Mouse (Mus musculus) erythroid progenitor cell, adult 5-6 weeks (primary cell): ENCODE data around the gene Anks1. TPM values are rescaled to one million over a fixed set of nuclear protein-coding genes. Genes with fewer than 3 reads are reported as not detected.

ENCODE experiments used
- ATAC-seq: replicated peaks from 2 replicates; pipeline ENCODE4 v1.8.0; 2016; ENCODE audit warnings: moderate number of reproducible peaks, mild to moderate bottlenecking, moderate TSS enrichment, inconsistent platforms; ENCODE audit not compliant: poor library complexity, low FRiP score, severe bottlenecking
- total RNA-seq, 2 experiments: library from RNA; stranded (forward) in 1 of 2; stranded (reverse) in 1 of 2; fragments of 150-400 nt in 1 of 2; fragments of 186-747, 209-891 nt in 1 of 2; gene quantifications; 2 replicates each; pipeline versions ENCODE4 v1.2.3 to v1.2.4; 2015 to 2017; ENCODE audit warnings: low replicate concordance in 2 of 2

The Anks1 gene
- total RNA-seq, 2 experiments from 2014 or later, result 3.8 to 6.7 TPM

DNA sequence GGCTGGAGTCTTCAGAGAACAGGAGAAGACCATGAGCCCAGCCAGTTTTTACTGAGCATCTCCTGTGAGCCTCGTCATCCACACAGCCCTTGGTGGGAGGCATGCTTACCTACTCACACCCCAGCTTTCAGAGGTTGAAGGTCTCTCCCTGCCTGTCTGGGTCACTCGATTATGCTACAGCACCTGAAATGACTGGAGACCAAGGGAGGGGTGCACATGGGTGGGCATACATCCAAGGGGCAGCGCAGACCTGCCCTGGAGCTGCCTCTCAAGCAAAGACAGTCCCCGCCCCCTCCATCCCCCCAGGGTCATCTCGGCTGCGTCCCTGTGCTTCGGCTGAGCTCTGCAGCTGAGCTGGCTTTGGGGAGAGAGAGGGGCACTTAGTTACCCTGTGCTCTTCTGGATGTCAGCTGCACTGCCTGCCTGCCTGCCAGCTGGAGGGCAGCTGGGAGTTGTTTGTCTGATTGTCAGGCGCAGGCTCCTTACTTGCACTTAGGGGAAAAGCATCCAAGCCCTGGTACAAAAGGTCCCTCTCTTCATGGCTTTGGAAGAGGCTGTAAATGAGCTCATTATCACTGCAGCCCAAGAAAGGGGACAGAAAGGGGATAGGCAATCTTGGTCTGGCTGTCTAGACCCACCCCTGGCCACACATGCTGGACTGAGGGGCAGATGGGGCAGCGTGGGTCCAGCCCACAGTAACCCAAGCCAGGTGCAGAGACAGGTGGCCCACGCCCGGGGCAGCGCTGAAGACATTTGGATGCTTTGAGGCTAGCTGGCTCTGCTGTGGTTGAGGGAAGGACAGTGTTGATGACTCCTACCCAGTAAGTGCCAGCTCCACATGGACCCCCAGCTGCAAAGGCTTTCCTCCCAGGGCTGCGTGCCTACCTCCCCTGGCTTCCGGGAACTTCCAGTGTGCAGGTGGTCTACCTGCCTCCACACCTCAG is 128.0 kb downstream of the Anks1 start:
- no peak for ATAC-seq

- ATAC-seq, result no peak
These were observed 131.5 kb downstream of the Anks1 start for GRCm38 (mm10) chr17:28040620-28041019.

DNA sequence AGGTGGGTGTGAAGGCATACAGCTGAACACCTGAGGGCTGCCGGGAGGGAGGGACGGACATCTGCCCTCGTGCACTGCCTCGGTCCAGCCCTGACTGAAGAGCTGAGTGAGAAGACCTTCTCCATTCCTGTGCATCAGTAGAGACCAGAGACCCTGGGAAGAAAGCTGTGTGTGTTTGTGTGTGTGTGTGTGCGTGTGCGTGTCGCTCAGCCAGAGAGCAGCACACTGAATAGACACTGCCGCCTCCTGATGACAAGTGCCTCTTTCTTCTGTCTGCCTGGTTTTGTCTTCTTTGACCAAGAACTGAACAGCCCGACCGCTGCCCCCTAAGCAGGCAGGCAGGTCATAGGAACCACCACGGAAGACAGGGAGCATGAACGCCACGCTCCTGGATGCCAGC is 132.2 kb downstream of the Anks1 start:
- no peak for ATAC-seq

- no peak for ATAC-seq
These were observed 133.2 kb downstream of the Anks1 start for GRCm38 (mm10) chr17:28042299-28042771.

GRCm38 (mm10) chr17:28047017-28047416 is 137.9 kb downstream of the Anks1 start:
- no peak for ATAC-seq

- ATAC-seq, result no peak
These were observed 138.4 kb downstream of the Anks1 start for GRCm38 (mm10) chr17:28047520-28047919.

- no peak for ATAC-seq
These were observed 139.3 kb downstream of the Anks1 start for GRCm38 (mm10) chr17:28048425-28048824.

DNA sequence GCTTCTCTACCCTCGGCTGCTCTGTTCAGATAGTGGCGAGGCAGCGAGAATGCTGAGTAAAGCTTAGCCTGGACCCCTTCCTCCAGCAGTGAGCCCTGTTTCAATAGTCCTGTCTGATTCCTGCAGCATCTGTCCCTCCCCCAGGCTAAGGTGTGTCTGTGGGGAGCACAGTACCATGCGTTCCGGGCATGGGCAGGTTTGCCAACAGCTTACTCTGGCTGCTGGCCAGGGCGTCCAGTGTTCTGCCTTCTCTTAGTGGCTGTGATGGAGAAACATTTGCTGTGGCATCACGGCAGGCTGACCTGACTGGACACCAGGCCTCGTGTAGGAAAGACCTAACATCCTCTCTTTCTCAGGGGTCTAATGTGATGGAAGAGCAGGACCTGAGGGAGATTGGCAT is 141.1 kb downstream of the Anks1 start:
- ATAC-seq, result no peak

- ATAC-seq, result no peak
These were observed 143.3 kb downstream of the Anks1 start for GRCm38 (mm10) chr17:28052293-28052863.

DNA sequence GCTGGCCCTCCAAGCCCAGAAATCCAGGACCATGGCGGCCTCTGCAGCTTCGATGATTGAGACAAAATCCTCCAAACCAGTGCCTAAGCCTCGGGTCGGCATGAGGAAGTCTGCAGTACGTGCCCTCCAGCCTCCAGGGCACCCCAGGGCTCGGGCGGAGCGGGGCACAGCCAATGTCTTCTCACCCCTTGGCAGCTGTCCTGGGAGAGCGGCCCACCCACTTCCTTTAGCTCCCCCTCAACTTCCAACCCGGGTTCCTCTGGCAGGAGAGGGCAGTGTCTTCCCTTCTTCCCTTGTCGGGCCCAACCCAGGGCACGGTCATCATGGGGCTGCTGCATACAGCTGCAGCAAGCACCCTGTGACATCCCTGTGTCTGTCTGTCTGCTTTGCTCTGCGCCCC is 149.2 kb downstream of the Anks1 start:
- no peak for ATAC-seq

- ATAC-seq, result no peak
These were observed 151.6 kb downstream of the Anks1 start for GRCm38 (mm10) chr17:28060681-28061080.

DNA sequence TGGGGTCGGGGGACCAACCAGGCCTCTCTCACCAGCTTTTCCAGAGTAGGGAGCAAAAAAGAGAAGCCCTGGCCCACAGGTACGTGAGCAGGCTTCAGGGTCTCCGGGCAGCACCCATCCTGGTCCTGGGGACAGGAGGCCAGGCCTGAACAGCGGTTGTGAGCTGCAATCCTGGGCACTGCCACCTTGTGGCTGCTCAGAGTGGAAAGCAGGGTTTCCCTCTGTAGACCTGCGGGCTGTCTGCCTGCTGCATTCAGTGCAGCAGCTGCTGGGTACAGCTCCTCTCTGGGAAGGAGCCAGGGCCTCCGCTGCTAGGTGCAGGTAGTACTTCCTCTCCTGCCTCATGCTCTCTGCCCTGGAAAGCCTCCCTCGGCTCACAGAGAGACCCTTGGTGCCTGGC is 152.4 kb downstream of the Anks1 start:
- ATAC-seq, result no peak

GRCm38 (mm10) chr17:28062710-28063109 is 153.6 kb downstream of the Anks1 start:
- ATAC-seq, result no peak

DNA sequence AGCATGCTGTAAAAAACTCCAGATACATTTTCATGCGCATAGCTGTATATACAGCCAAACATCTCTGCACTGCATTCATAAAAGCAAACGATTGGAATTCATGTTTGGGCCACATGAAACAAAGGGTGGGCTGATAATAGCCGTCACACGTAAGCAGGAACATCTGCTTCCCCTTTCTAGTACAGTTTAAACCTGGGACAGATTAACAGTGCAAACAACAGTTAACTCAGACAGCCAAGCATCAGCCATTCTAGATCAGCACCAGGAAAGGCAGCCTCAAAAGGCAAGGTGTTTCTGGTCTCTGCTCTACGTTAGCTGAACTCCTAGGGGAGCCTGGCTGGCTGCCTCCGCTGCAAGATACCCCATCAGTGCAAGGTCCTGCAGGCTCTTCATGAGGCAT is 154.1 kb downstream of the Anks1 start:
- no peak for ATAC-seq

DNA sequence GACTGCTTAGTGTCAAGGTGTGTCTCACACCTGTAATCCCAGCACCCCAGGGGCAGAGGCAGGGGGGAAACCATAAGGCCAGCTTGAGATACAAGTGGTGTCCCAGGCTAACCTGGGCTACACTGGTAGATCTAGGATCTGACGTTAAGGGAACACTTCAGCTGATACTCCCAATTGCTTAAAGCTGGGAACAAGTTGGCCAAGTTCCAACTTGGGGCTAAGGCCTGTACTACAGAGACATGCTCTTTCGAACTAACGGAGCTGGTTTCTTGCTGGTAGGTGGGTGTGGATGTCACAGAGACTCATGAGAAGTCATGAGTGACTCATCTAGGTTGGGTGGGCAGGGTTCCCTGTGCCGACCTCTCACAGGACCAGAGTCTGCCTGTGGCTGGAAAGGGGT is 158.2 kb downstream of the Anks1 start:
- ATAC-seq, result no peak

DNA sequence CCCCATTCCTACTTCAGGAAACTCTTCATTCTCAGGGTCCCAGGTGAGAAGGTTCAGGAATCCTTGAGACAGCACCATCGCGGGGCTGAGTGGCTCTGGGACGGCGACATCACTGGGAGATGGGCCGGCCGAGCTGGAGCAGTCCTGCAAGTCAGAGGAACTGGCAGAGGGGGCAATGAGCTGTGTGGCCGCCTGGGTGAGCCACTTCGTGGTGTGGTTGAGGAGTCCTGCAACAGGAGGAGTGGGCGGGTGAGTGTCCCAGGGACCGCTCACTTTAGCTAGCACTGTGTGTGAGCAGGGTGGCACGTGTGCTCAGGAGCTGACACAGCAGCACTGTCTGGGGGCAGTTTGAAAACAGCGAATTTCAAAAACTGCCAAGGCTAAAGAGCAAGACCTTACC is 160.3 kb downstream of the Anks1 start:
- no peak for ATAC-seq

DNA sequence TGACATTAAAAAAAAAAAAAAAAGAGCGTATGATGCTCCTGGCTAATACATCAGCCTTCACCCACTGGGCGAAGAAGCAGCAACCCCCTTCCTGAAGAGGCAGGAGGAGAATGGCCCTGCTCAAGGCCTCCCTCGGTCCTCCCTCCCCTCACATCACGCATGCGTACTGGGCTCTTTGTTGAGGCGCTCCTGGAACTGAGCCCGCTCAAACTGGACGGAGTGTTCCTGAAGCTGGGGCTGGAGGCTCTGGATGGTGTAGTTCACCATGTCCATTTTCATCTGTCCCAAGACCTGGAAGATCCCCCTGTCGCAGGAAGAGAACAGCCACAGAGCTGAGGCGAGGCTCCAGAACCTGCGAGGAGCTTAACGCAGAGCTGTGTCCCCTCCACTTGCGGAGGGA is 161.2 kb downstream of the Anks1 start:
- ATAC-seq, result no peak

DNA sequence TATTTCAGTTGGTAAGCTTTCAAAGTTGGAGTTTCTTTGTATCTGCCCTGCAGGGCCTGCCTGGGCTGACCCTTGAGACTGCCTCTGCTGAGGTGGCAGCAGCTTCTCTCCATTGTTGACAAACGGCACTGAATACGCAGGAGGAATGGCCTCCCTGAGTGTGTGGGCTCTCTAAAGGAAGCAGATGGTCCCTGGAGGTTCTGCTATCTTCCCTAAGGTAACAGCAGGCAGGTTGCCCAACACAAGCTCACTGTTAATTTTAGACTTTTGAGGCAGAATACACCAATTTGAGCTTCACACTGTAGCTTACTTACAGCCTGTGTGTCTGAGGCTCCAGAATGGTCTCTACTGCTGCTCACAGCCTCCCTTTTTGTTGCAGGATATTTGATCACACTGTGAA is 163.6 kb downstream of the Anks1 start:
- ATAC-seq, result no peak

- no peak for ATAC-seq
These were observed 165.4 kb downstream of the Anks1 start for GRCm38 (mm10) chr17:28074486-28074885.

DNA sequence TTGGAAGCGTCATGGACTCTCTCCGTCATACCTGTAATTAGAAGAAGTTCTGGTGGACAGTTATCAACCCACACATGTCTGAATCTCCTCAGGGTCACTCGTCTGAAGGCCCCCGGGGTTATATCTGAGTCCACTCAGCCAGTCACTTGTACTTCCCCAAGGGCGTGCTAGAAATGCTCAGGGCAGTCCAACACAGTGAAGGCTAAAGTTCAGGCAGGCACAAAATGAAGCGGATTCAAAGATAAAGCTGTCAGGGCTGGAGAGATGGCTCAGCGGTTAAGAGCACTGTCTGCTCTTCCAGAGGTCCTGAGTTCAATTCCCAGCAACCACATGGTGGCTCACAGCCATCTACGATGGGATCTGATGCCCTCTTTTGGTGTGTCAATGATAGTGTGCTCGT is 168.9 kb downstream of the Anks1 start:
- ATAC-seq, result no peak

DNA sequence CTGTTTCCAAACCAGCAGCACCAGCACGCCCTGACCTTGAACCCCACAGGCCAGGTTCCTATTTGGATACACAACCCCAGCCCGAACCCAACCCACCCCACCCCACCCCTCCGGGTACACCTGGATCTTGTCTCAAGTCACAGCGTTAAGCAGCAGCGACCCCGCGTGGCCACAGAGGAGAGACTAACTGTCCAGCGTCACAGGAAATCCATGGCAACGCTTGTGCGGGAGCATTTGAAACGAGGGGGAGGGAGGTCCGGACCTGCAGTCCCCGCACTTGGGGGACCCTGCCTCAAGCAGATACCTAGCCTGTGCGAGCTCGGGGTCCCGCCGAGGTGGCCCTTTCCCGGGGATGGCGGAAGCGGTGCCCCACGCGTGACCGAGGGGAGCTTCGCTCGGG is 170.5 kb downstream of the Anks1 start:
- ATAC-seq, result no peak
